Mouse (Mus musculus) heart, postnatal 0 days (tissue): Measurements from ENCODE around the gene Mymk. TPM values are rescaled to one million over a fixed set of nuclear protein-coding genes. Genes with fewer than 3 reads are reported as not detected.
A peak's percentile ranks its signal among the peaks of the same experiment; 100 is the strongest.

Experiments
- ATAC-seq: fragments of 200-750 bp; cut with Nextera tagmentation; 2 replicates; pipeline ENCODE4 v1.8.0; 2017; ENCODE audit warnings: low read depth, moderate number of reproducible peaks, moderate library complexity; ENCODE audit not compliant: insufficient read depth
- DNase-seq: peaks from one replicate; pipeline ENCODE4 v3.0.0-alpha.2; 2016; ENCODE audit warnings: low spot score
- H3K27ac ChIP-seq: fragments of 300-500 bp; sonication (generic); 2 replicates; pipeline ENCODE4 v1.5.1; 2014; ENCODE audit warnings: low read depth, mild to moderate bottlenecking
- H3K27me3 ChIP-seq: fragments of 300-500 bp; sonication (generic); 2 replicates; pipeline ENCODE4 v1.6.1; 2014; ENCODE audit warnings: low read length, mixed read lengths; ENCODE audit not compliant: control insufficient read depth, insufficient read depth
- H3K36me3 ChIP-seq: fragments of 300-500 bp; sonication (generic); replicated peaks from 2 replicates; pipeline ENCODE4 v1.6.1; 2014; ENCODE audit warnings: low read length, mixed read lengths; ENCODE audit not compliant: control insufficient read depth, insufficient read depth
- H3K4me1 ChIP-seq: fragments of 300-500 bp; sonication (generic); 2 replicates; pipeline ENCODE4 v1.6.1; 2014; ENCODE audit warnings: antibody characterized with exemption; ENCODE audit not compliant: control insufficient read depth, insufficient read depth
- H3K4me2 ChIP-seq: fragments of 300-500 bp; sonication (generic); 2 replicates; pipeline ENCODE4 v1.6.1; 2014; ENCODE audit warnings: low read depth, mild to moderate bottlenecking, low read length, moderate library complexity
- H3K4me3 ChIP-seq: fragments of 300-500 bp; sonication (generic); 2 replicates; pipeline ENCODE4 v1.5.1; 2014; ENCODE audit warnings: low read depth, low read length
- H3K9ac ChIP-seq: fragments of 300-500 bp; sonication (generic); replicated peaks from 2 replicates; pipeline ENCODE4 v1.6.1; 2014; ENCODE audit warnings: low read depth, low read length, mixed read lengths
- H3K9me3 ChIP-seq: fragments of 300-500 bp; sonication (generic); replicated peaks from 2 replicates; pipeline ENCODE4 v1.6.1; 2016; ENCODE audit warnings: low read length; ENCODE audit not compliant: control insufficient read depth
- CTCF ChIP-seq: IDR thresholded peaks from 2 replicates; pipeline ENCODE4 v1.5.1; 2016; ENCODE audit warnings: antibody characterized with exemption, control low read depth, low read depth
- EP300 ChIP-seq: IDR thresholded peaks from 2 replicates; pipeline ENCODE4 v1.6.1; 2016; ENCODE audit warnings: antibody characterized with exemption, low read depth
- WGBS: fragments of 180-500 bp; shearing (Covaris S2); extraction: QIAGEN DNeasy Blood & Tissue Kit; methylation state at CpG from one replicate; pipeline ENCODE4 v1.1.7; 2014; 5-methylcytosine and 5-hydroxymethylcytosine counted together
- polyA plus RNA-seq: library from polyadenylated mRNA; unstranded; fragments of >200 nt; fragmentation: Nextera tagmentation; extraction: Ambion mirVana; gene quantifications from 2 replicates; pipeline ENCODE4 v1.2.1, GENCODE M21; 2015
- total RNA-seq: library from RNA; depleted of rRNA; stranded (reverse); fragments of >200 nt; gene quantifications from 2 replicates; pipeline ENCODE4 v1.2.3, GENCODE M21; 2014; ENCODE audit warnings: low replicate concordance; rRNA removed

The Mymk gene
- total and polyA plus RNA-seq, 2 experiments from 2014 or later: 0.08 TPM; not detected in 1

DNA sequence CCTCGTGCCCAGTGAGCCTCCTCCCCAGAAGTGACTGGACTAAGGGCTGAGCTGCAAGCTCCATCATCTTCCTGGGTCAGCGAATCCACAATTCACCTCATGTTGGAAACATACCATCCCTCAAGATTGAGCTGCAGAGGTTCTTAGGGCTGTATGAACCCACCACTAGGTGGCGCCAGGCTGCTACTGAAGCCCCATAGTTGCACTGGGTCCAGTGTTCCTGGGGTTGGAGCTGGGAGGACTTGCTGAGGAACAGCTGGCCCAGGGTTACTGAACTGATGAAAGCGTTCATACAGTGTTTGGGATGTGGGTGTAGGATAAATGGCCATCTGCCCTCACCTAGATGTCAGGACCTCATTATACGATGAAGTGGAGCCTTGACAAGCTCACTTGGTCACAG lies 54.2 kb downstream of the Mymk start:
- peak; percentile 54 for DNase-seq
- no peaks in the 10 kb centered on the region for H3K27me3 ChIP-seq
- no peak overlapping the region for H3K4me3 ChIP-seq
- peak; percentile 69; the same call in 1 of the 2 replicates for ATAC-seq
- H3K9ac ChIP-seq: no peak overlapping the region
- TF ChIP-seq CTCF: peak; percentile 87
- no peak for TF ChIP-seq EP300
- no peaks in the 10 kb centered on the region for H3K9me3 ChIP-seq
- H3K4me1 ChIP-seq: no peaks in the 10 kb centered on the region
- no peak overlapping the region for H3K27ac ChIP-seq
- H3K36me3 ChIP-seq: peaks cover 51% of the 10 kb centered on the region
- 53% methylated on average over 5 of the region's 5 CpGs for WGBS
- no peak overlapping the region for H3K4me2 ChIP-seq

Other genes starting within 250 kb of the Mymk start
- not detected in 2 replicates for gene Abo, start 207.2 kb downstream of the Mymk start, total RNA-seq
- not detected in 2 replicates for gene Abo, start 207.2 kb downstream of the Mymk start, polyA plus RNA-seq
- 6.0 and 7.3 TPM in 2 replicates for gene Surf6, start 169.3 kb downstream of the Mymk start, total RNA-seq
- 9.8 and 10.5 TPM in 2 replicates for gene Surf6, start 169.3 kb downstream of the Mymk start, polyA plus RNA-seq
- 35.2 and 55.0 TPM in 2 replicates for gene Med22, start 161.5 kb downstream of the Mymk start, total RNA-seq
- gene Med22, start 161.5 kb downstream of the Mymk start, polyA plus RNA-seq: 38.0 and 38.4 TPM in 2 replicates
- 1,073 and 1,113 TPM in 2 replicates for gene Rpl7a, start 161.4 kb downstream of the Mymk start, total RNA-seq
- 340 and 347 TPM in 2 replicates for gene Rpl7a, start 161.4 kb downstream of the Mymk start, polyA plus RNA-seq
- gene Surf2, start 155.8 kb downstream of the Mymk start, total RNA-seq: 5.4 and 9.7 TPM in 2 replicates
- gene Surf2, start 155.8 kb downstream of the Mymk start, polyA plus RNA-seq: 26.8 and 29.0 TPM in 2 replicates
- 32.9 and 42.7 TPM in 2 replicates for gene Surf1, start 155.6 kb downstream of the Mymk start, total RNA-seq
- 41.4 and 44.3 TPM in 2 replicates for gene Surf1, start 155.6 kb downstream of the Mymk start, polyA plus RNA-seq
- 186 and 189 TPM in 2 replicates for gene Surf4, start 138.3 kb downstream of the Mymk start, total RNA-seq
- 131 and 132 TPM in 2 replicates for gene Surf4, start 138.3 kb downstream of the Mymk start, polyA plus RNA-seq
- not detected in 2 replicates for gene Stkld1, start 138.1 kb downstream of the Mymk start, total RNA-seq
- gene Stkld1, start 138.1 kb downstream of the Mymk start, polyA plus RNA-seq: 0.19 and 0.25 TPM in 2 replicates
- gene Rexo4, start 107.8 kb downstream of the Mymk start, total RNA-seq: 9.7 and 22.9 TPM in 2 replicates
- 13.3 and 16.2 TPM in 2 replicates for gene Rexo4, start 107.8 kb downstream of the Mymk start, polyA plus RNA-seq
- gene Adamts13, start 98.8 kb downstream of the Mymk start, total RNA-seq: not detected in 2 replicates
- gene Adamts13, start 98.8 kb downstream of the Mymk start, polyA plus RNA-seq: not detected in 2 replicates
- gene Cacfd1, start 62.3 kb downstream of the Mymk start, total RNA-seq: 11.9 and 26.6 TPM in 2 replicates
- gene Cacfd1, start 62.3 kb downstream of the Mymk start, polyA plus RNA-seq: 34.6 and 37.3 TPM in 2 replicates
- gene Slc2a6, start 44.2 kb downstream of the Mymk start, total RNA-seq: 0.66 and 0.80 TPM in 2 replicates
- 0.10 and 0.14 TPM in 2 replicates for gene Slc2a6, start 44.2 kb downstream of the Mymk start, polyA plus RNA-seq
- gene Adamtsl2, start 7.2 kb upstream of the Mymk start, total RNA-seq: 17.7 and 21.9 TPM in 2 replicates
- gene Adamtsl2, start 7.2 kb upstream of the Mymk start, polyA plus RNA-seq: 7.2 and 7.7 TPM in 2 replicates
- 0.23 and 0.93 TPM in 2 replicates for gene Fam163b, start 70.3 kb upstream of the Mymk start, total RNA-seq
- 0.36 and 0.40 TPM in 2 replicates for gene Fam163b, start 70.3 kb upstream of the Mymk start, polyA plus RNA-seq
- not detected in 2 replicates for gene Dbh, start 93.1 kb upstream of the Mymk start, total RNA-seq
- 1.7 TPM in 2 replicates for gene Dbh, start 93.1 kb upstream of the Mymk start, polyA plus RNA-seq
- 31.6 and 46.8 TPM in 2 replicates for gene Sardh, start 176.2 kb upstream of the Mymk start, total RNA-seq
- 18.1 and 20.7 TPM in 2 replicates for gene Sardh, start 176.2 kb upstream of the Mymk start, polyA plus RNA-seq